Mouse (Mus musculus): ENCODE data around the gene Olfr1496. TPM values are rescaled to one million over a fixed set of nuclear protein-coding genes. Genes with fewer than 3 reads are reported as not detected.
"Not testable (repeated sequence)": the region's sequence is repeated elsewhere in the genome, so short reads cannot be mapped to it uniquely, and the experiment has no call there.

Olfr1496 gene
- polyA plus RNA-seq (2015; fragmentation: Nextera tagmentation; extraction: Ambion mirVana), result not detected in 2 replicates

DNA sequence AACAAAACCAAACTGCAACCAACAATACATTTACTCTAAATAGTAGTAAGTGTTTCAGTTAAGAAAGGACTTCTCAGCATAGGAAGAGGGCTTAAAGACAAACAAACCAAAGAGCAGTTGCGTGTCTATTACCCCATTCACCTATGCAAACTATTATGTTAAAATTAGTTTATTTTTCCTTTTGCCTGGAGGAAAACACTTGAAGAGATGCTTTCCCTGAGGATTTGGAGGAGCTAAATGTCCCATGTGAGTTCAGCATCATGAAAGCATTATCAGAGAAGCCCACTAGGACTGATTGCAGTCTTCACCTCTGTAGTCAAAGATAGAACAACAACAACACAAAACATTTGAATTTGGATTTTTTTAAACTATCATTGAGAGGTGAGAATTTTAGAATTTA lies at the start of gene Olfr1496:
Olfr1496 (plus strand) TSS at position 301 of the 400 bp plus-strand sequence.
- Histone ChIP-seq H3K27ac (replicated peaks) (no peak within 1 kb of the TSS), H3K4me3 (replicated peaks) (no peak within 1 kb of the TSS), H3K9ac (replicated peaks) (no peak within 1 kb of the TSS), H3K4me1 (no peaks in the 10 kb centered on the region), H3K4me2 (no peak within 1 kb of the TSS), H3K27me3 (replicated peaks) (no peaks in the 10 kb centered on the region), H3K9me3 (replicated peaks) (no peaks in the 10 kb centered on the region), H3K36me3 (no peaks in the 10 kb centered on the region)
- 91% methylated on average over 1 of the region's 1 CpGs for WGBS
- no peak for ATAC-seq (ENCODE audit: low FRiP score)

DNA sequence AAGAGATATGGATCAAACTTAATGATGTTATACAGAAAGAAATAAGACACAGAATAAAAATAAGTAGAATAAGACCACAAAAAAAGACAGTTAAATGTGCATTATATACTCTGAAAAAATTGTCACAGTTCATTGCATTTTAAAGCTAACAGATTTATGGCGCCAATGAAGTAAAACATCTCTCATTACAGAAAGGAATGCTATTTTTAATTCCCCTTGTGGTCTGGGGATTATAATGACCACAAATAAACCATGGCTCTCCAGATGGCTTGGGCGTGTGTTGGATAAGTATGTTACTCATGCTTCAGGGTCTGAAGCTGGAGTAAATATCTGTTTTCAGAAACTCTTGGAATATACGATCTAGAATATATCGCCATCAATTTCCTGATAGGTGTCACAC lies 38.2 kb upstream of the Olfr1496 start, which contains the start of gene Olfr1494:
Olfr1494 (plus strand) TSS at position 301 of the 400 bp plus-strand sequence.
- no peaks in the 10 kb centered on the region for H3K9me3 ChIP-seq (replicated peaks)
- no peak within 1 kb of the TSS for H3K4me2 ChIP-seq
- no peaks in the 10 kb centered on the region for H3K27me3 ChIP-seq (replicated peaks)
- H3K36me3 ChIP-seq, result no peaks in the 10 kb centered on the region
- ATAC-seq (ENCODE audit: low FRiP score), result no peak
- no peak within 1 kb of the TSS for H3K4me3 ChIP-seq (replicated peaks)
- H3K4me1 ChIP-seq, result no peaks in the 10 kb centered on the region
- H3K9ac ChIP-seq (replicated peaks), result no peak within 1 kb of the TSS
- 94% methylated on average over 4 of the region's 4 CpGs for WGBS
- H3K27ac ChIP-seq (replicated peaks), result no peak within 1 kb of the TSS

DNA sequence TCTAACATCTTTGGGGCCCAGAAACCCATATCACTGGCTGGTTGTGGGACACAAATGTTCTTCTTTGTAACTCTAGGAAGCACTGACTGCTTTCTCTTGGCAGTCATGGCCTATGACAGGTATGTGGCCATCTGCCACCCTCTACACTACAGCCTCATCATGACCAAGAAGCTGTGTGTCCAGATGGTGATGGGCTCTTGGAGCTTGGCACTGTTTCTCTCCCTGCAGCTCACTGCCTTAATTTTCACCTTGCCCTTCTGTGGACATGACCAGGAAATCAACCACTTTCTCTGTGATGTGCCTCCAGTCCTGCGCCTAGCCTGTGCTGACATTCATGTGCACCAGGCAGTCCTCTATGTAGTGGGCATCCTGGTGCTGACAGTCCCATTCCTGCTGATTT lies 28.3 kb upstream of the Olfr1496 start:
- H3K9ac ChIP-seq (replicated peaks), result no peak overlapping the region
- no peak overlapping the region for H3K4me3 ChIP-seq (replicated peaks)
- 89% methylated on average over 1 of the region's 1 CpGs for WGBS
- no peak overlapping the region for H3K27ac ChIP-seq (replicated peaks)
- H3K9me3 ChIP-seq (replicated peaks), result no peaks in the 10 kb centered on the region
- H3K27me3 ChIP-seq (replicated peaks), result no peaks in the 10 kb centered on the region
- H3K4me2 ChIP-seq, result no peak overlapping the region
- no peaks in the 10 kb centered on the region for H3K4me1 ChIP-seq
- no peaks in the 10 kb centered on the region for H3K36me3 ChIP-seq
- ATAC-seq (ENCODE audit: low FRiP score), result no peak

DNA sequence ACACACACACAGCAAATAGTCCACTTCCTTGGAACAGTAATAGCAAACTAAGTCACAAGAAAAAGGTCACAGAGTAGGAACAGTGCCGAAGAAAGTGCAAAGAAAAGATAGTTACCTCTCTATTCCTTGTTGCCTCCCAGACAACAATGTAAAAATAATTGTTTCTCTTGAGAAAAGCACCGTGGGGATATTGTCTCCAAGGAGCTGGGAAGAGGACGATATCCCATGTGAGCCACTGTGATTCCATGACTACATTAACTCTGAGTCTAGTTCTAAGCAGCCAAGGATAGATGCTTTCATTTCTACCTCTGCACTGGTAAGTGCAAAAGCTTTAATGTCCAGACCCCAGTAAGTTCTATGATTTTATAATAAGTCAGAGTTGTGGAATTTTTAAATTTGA lies 13.4 kb upstream of the Olfr1496 start, which contains the start of gene Olfr1495:
Olfr1495 (plus strand) TSS at position 301 of the 400 bp plus-strand sequence.
- no peaks in the 10 kb centered on the region; the same call in 1 of the 2 replicates for H3K9me3 ChIP-seq (replicated peaks)
- 81% methylated on average over 3 of the region's 3 CpGs for WGBS

GRCm38 (mm10) chr19:13768565-13769276 lies 9.0 kb upstream of the Olfr1496 start:
- no peaks in the 10 kb centered on the region for H3K27me3 ChIP-seq (replicated peaks)
- no peaks in the 10 kb centered on the region for H3K9me3 ChIP-seq (replicated peaks)
- H3K4me1 ChIP-seq, result no peaks in the 10 kb centered on the region
- no peaks in the 10 kb centered on the region for H3K36me3 ChIP-seq
- H3K9ac ChIP-seq (replicated peaks), result no peak overlapping the region
- WGBS, result 93% methylated on average over 9 of the region's 9 CpGs
- no peak for ATAC-seq (ENCODE audit: low FRiP score)
- H3K27ac ChIP-seq (replicated peaks), result no peak overlapping the region
- no peak overlapping the region for H3K4me3 ChIP-seq (replicated peaks)
- no peak overlapping the region for H3K4me2 ChIP-seq

More for the DNA sequence above, 13.4 kb upstream of the Olfr1496 start, which contains the start of gene Olfr1495:
- no peaks in the 10 kb centered on the region for H3K4me1 ChIP-seq
- H3K9ac ChIP-seq (replicated peaks), result no peak within 1 kb of the TSS
- no peak within 1 kb of the TSS for H3K4me3 ChIP-seq (replicated peaks)
- no peaks in the 10 kb centered on the region for H3K36me3 ChIP-seq
- H3K27ac ChIP-seq (replicated peaks), result no peak within 1 kb of the TSS
- ATAC-seq (ENCODE audit: low FRiP score), result no peak
- H3K4me2 ChIP-seq, result no peak within 1 kb of the TSS
- no peaks in the 10 kb centered on the region for H3K27me3 ChIP-seq (replicated peaks)

GRCm38 (mm10) chr19:13798102-13798501 lies 20.4 kb downstream of the Olfr1496 start, which contains the start of gene Olfr1497:
Gene Olfr1497, minus strand, starts transcription at chr19:13798202.
- no peak within 1 kb of the TSS for H3K4me2 ChIP-seq
- no peak for ATAC-seq (ENCODE audit: low FRiP score)
- no peak within 1 kb of the TSS for H3K9ac ChIP-seq (replicated peaks)
- H3K4me1 ChIP-seq, result no peaks in the 10 kb centered on the region
- no peak within 1 kb of the TSS for H3K4me3 ChIP-seq (replicated peaks)
- H3K9me3 ChIP-seq (replicated peaks), result no peaks in the 10 kb centered on the region
- H3K36me3 ChIP-seq, result no peaks in the 10 kb centered on the region
- H3K27me3 ChIP-seq (replicated peaks), result no peaks in the 10 kb centered on the region
- H3K27ac ChIP-seq (replicated peaks), result no peak within 1 kb of the TSS

DNA sequence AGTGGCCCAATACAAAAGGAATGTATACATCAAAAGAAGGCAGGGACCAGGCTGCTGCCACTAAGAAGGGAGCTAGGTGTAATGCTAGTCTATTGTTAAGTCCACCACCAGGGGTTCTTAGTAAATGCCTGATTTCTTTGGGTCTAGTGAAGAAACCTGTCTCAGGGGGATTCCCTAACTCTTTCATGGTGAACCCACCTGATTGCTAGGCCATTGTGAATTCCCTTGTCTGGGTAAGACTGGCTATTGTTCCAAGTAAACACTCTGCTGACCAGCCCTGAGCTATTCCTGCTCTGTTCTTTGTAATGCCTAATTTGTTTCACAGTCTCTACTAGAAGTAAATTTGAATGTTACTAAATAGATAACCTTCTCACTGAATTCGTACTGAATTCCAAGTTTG lies 27.8 kb downstream of the Olfr1496 start:
- not testable (repeated sequence) for H3K4me2 ChIP-seq; ATAC-seq (ENCODE audit: low FRiP score); H3K9me3 ChIP-seq (replicated peaks); H3K27me3 ChIP-seq (replicated peaks); H3K27ac ChIP-seq (replicated peaks); H3K36me3 ChIP-seq; H3K9ac ChIP-seq (replicated peaks); H3K4me1 ChIP-seq; H3K4me3 ChIP-seq (replicated peaks)
- 74% methylated on average over 1 of the region's 1 CpGs for WGBS

DNA sequence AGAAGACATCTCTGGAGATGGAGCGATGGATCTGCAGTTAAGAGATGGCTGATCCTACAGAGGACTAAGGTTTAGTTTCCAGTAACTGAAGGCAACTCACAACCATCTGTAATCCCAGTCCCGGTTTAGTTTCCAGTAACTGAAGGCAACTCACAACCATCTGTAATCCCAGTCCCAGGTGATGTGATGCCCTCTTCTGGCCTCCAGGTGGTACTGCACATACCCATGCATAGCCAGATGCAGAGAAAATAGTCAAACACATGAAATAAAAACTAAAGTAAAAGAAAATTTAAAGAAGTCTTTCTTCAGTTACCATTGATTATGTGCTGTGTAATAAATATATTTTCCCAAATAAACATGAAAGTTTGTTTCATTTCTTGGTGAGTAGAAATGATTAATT lies 35.1 kb downstream of the Olfr1496 start:
- H3K27me3 ChIP-seq (replicated peaks), result no peaks in the 10 kb centered on the region
- H3K9ac ChIP-seq (replicated peaks), result no peak overlapping the region
- no peaks in the 10 kb centered on the region for H3K4me1 ChIP-seq
- H3K4me2 ChIP-seq, result no peak overlapping the region
- H3K4me3 ChIP-seq (replicated peaks), result no peak overlapping the region
- 69% methylated on average over 2 of the region's 2 CpGs for WGBS
- no peaks in the 10 kb centered on the region for H3K36me3 ChIP-seq
- H3K9me3 ChIP-seq (replicated peaks), result no peaks in the 10 kb centered on the region
- H3K27ac ChIP-seq (replicated peaks), result no peak overlapping the region
- no peak for ATAC-seq (ENCODE audit: low FRiP score)

DNA sequence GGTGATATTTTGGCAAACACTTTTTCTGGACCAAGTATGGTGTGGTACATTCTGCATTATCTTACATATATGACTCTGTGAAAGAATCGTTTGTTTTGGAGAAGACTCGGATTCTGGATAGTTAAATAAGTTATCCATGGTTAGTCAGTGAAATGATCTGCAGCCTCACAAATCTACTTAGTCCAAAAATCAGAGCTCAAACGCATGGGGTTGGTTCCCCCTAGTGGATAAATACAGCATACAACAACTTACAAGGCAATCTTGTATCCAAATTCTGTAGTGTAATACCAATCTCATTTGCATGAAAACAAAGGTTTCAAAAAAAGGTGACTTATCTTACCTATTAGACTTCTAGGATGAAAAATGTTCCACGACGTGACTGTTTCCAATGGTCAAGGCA lies 41.1 kb downstream of the Olfr1496 start:
- Histone ChIP-seq H3K9me3 (replicated peaks) (no peaks in the 10 kb centered on the region), H3K4me2 (no peak overlapping the region), H3K4me3 (replicated peaks) (no peak overlapping the region), H3K36me3 (no peaks in the 10 kb centered on the region), H3K27ac (replicated peaks) (no peak overlapping the region), H3K27me3 (replicated peaks) (no peaks in the 10 kb centered on the region), H3K4me1 (no peaks in the 10 kb centered on the region), H3K9ac (replicated peaks) (no peak overlapping the region)
- no peak; the same call in 1 of the 2 replicates for ATAC-seq (ENCODE audit: low FRiP score)
- WGBS, result 33% methylated on average over 5 of the region's 5 CpGs

- no peaks in the 10 kb centered on the region for H3K27me3 ChIP-seq (replicated peaks)
- no peak within 1 kb of the TSS for H3K4me3 ChIP-seq (replicated peaks)
- H3K9ac ChIP-seq (replicated peaks), result no peak within 1 kb of the TSS
- H3K36me3 ChIP-seq, result no peaks in the 10 kb centered on the region
- no peak within 1 kb of the TSS for H3K27ac ChIP-seq (replicated peaks)
- no peak within 1 kb of the TSS for H3K4me2 ChIP-seq
- no peak for ATAC-seq (ENCODE audit: low FRiP score)
- no peaks in the 10 kb centered on the region for H3K4me1 ChIP-seq
- H3K9me3 ChIP-seq (replicated peaks), result no peaks in the 10 kb centered on the region
These were observed 41.7 kb downstream of the Olfr1496 start, which contains the start of gene Olfr1499 for GRCm38 (mm10) chr19:13819347-13819746. Gene Olfr1499, minus strand, starts transcription at chr19:13819447.

- Histone ChIP-seq H3K36me3 (no peaks in the 10 kb centered on the region), H3K27me3 (replicated peaks) (no peaks in the 10 kb centered on the region), H3K27ac (replicated peaks) (no peak overlapping the region), H3K4me3 (replicated peaks) (no peak overlapping the region), H3K9ac (replicated peaks) (no peak overlapping the region), H3K9me3 (replicated peaks) (no peaks in the 10 kb centered on the region), H3K4me1 (no peaks in the 10 kb centered on the region), H3K4me2 (no peak overlapping the region)
- ATAC-seq (ENCODE audit: low FRiP score), result no peak
- 73% methylated on average over 5 of the region's 5 CpGs for WGBS
These were observed 43.2 kb downstream of the Olfr1496 start for GRCm38 (mm10) chr19:13820847-13821246.

DNA sequence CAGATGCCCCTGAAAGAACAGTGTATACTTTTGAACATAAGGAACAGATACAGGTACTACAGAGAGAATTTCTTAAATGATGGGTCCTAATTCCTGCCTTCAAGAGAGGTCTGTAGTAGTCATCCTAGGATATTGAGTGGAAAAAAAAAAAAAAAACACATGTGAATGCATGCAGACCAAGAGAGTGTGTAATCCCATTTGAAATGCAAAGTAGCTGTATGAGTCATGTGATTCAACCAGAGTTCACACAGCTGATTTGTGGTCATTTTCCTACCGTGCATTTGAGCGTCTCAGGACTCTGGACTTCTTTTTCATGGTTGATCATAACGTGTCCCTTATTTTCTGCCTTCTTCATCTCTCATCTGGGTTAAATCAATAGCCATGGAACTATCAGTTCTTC lies 50.8 kb downstream of the Olfr1496 start:
- Histone ChIP-seq H3K27me3 (replicated peaks) (no peaks in the 10 kb centered on the region), H3K4me3 (replicated peaks) (no peak overlapping the region), H3K4me1 (no peaks in the 10 kb centered on the region), H3K36me3 (no peaks in the 10 kb centered on the region), H3K27ac (replicated peaks) (no peak overlapping the region), H3K9ac (replicated peaks) (no peak overlapping the region), H3K4me2 (no peak overlapping the region), H3K9me3 (replicated peaks) (no peaks in the 10 kb centered on the region)
- no peak for ATAC-seq (ENCODE audit: low FRiP score)
- WGBS, result 81% methylated on average over 3 of the region's 3 CpGs

All from neural tube, embryonic 15.5 days (tissue).